Mouse (Mus musculus): ENCODE data around the gene Ppt2.

GRCm38 (mm10) chr17:34670235-34670634 lies 41.9 kb upstream of the Ppt2 start, which contains the start of gene Tnxb:
- TF ChIP-seq POLR2A (IDR thresholded peaks at IDR 0.05; ENCODE audit: control insufficient read depth, low read depth, low read length) (no peak), CTCF (IDR thresholded peaks at IDR 0.05; ENCODE audit: control insufficient read depth, insufficient read depth, insufficient replicate concordance, low read depth, low read length) (no peak)

All from testis, adult 2 months (tissue).